Mouse (Mus musculus) heart, postnatal 36 days (tissue): ENCODE results near the gene Rnf40. TPM values are rescaled to one million over a fixed set of nuclear protein-coding genes. Genes with fewer than 3 reads are reported as not detected.

ENCODE experiments used
- DNase-seq, 2 experiments: peaks; one replicate each; pipeline ENCODE4 v3.0.0; 2021 to 2022
- intact Hi-C: fragments of 180-260 bp; cut with DNase I; formaldehyde crosslinking; loops from one replicate; pipeline ENCODE4 v1.15.1; 2025
- total RNA-seq, 2 experiments: library from RNA; stranded (reverse); gene quantifications; 2 replicates each; pipeline ENCODE4 v1.2.3; 2021

Gene Rnf40
- total RNA-seq: 10 to 100 TPM; 42.3 to 43.1 TPM

DNA sequence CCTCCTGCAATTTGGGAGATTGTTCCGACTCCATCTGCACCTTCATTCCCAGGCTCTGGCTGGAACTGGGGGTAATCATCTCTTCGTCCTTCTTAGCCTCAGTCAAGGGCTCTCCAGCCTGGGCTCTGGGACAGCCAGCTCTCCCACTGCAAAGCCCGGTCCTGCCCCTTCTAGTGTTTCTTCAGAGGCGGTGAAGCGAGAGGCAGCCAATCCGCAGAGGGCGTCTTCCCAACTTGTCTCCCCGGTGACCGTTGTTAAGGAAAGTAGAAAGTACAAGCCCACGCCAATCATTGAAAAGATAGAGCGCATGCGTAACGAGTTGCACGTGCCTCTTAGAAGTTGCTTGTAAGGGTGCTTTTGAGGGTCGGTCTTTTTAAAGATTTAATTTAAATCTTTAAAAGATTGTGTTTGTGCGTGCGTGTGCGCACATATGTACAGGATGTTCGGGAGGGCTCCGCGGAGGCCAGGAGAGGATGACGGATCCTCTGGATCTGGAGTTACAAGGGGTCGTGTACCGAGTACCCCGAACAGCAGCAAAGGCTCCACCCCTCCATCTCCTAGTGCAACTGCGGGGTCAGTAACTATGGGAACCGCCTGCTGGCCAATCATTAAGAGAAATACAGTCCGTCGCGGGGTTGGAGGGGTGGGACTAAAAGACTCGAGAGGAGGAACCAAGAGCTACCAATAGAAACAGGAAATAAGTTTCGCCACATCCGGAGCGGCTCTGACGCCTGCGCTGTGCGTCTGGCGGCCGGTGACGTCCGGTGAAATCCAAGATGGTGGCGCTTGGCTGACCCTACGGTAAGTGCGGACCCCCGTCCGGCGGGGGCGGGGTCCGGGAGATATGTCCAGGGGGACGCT, at the start of gene Rnf40, which contains the start of gene Ccdc189:
Rnf40 (plus strand) TSS at position 757 of the 861 bp plus-strand sequence.
Ccdc189 (minus strand) TSS at position 585 of the 861 bp plus-strand sequence.
- intact Hi-C loops: loop anchor here (5.0 kb wide), 1 partner anchor 179 kb away; the partner anchor contains the start of gene Orai3
- peak; percentile 87 to 91 for DNase-seq

GRCm38 (mm10) chr7:127541671-127542070, 46.9 kb upstream of the Rnf40 start:
- intact Hi-C loops: no loop called here

DNA sequence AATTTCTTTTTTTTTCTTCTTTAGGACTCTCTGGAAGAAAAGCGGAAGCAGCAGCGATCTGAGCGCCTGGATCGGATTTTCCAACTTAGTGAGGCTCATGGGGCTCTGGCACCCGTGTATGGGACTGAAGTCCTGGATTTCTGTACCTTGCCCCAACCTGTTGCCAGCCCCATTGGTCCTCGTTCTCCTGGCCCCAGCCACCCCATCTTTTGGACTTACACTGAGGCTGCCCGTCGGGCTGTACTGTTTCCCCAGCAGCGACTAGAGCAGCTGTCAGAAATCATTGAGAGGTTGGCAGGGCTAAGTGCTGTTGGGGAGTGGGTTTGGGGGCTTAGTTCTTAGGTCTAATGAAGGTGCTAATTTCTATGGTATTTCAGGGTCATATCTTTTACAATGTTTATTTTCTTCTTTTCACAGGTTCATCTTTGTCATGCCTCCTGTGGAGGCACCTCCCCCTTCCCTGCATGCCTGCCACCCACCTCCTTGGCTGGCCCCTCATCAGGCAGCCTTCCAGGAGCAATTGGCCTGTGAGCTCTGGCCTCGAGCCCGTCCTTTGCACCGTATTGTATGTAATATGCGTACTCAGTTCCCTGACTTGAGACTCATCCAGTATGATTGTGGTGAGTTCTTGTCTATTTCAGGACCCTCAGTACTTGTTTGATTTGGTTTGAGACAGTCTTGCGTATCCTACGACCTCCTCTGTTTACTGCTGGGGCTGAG, 39.3 kb upstream of the Rnf40 start:
- peak; percentile 65 to 68 for DNase-seq

More at GRCm38 (mm10) chr7:127541671-127542070, 46.9 kb upstream of the Rnf40 start:
- peak; percentile 33 to 42 for DNase-seq

GRCm38 (mm10) chr7:127551558-127551957, 37.0 kb upstream of the Rnf40 start:
- DNase-seq: no peak
- intact Hi-C loops: loop anchor here (5.0 kb wide), 1 partner anchor 34 kb away; the partner anchor contains the start of gene Gm42715

More for the DNA sequence above, 39.3 kb upstream of the Rnf40 start:
- intact Hi-C loops: no loop called here

- intact Hi-C loops: no loop called here
- DNase-seq: no peak
Observed at GRCm38 (mm10) chr7:127560580-127560979, 28.0 kb upstream of the Rnf40 start.

GRCm38 (mm10) chr7:127561340-127561858, 27.2 kb upstream of the Rnf40 start, which contains the start of gene Tmem265:
TSS of gene Tmem265 (plus strand) at chr7:127561390.
- no peak for DNase-seq
- intact Hi-C loops: no loop called here

DNA sequence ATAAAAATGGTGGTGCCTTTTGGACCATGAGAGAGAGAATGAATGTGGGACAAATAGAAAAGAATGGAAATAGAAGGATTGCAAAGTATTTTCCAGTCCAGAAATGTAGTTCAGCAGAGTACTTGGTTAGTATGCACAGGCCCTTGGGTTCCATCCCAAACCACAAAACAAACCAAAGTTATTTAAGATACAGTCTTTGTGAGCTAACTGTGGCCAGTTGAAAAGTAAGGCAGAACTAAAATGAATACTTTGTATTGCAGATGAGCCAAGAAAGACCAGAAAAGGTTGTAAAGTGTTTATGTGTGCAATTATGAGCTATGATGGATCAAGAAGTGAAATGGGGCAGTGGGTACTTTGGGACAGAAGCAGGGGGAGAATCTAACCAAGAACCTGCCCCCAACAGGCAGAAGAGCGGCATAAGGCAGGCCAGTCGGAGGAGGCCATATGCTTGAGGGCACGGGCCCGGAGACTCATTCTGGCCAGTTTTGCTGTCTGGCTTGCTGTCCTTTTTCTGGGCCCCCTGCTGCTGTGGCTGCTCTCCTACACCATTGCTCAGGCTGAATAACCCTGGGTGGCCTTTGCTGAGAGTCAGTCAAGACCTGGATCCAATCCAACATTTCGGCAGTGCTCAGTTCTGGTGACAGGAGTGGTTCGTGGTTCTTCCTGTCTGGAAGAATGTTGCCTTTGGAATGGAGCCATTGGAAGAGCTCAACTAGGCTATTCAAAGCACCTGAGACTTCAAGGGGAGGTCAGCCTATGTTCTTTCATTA, 24.0 kb upstream of the Rnf40 start:
- intact Hi-C loops: no loop called here
- no peak for DNase-seq

DNA sequence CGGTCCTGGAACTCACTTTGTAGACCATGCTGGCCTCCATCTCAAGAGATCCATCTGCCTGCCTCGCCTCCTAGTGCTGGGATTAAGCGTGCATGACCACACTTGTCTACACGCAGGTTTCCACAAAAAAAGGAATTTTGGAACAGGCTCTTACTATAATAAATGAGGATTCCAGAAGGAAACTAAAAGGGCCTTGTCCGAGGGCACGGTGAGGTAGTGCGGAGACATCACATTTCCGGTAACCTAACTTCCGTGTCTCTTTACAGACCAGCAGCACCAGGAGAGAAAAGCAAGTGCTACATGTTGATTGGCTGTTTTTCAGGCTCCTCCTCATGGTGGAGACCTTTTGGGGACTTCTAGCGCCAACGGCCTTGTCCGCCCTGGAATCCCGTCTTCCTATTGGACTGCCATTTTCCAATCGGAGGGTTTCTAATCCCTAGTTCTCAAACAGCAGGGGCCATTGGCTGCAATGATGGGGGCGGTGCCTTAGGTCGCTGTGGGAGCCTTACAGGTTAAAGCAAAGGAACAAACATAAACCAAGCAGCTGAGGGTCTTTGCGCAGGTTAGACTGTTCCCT, 15.6 kb upstream of the Rnf40 start, which contains the start of gene Phkg2:
Phkg2 (plus strand) TSS at position 446 of the 577 bp plus-strand sequence.
- intact Hi-C loops: no loop called here
- peak; percentile 83 to 87 for DNase-seq

GRCm38 (mm10) chr7:127573503-127574008, 15.0 kb upstream of the Rnf40 start:
- peak in 1 of 2 experiments; percentile 33 for DNase-seq
- intact Hi-C loops: no loop called here

DNA sequence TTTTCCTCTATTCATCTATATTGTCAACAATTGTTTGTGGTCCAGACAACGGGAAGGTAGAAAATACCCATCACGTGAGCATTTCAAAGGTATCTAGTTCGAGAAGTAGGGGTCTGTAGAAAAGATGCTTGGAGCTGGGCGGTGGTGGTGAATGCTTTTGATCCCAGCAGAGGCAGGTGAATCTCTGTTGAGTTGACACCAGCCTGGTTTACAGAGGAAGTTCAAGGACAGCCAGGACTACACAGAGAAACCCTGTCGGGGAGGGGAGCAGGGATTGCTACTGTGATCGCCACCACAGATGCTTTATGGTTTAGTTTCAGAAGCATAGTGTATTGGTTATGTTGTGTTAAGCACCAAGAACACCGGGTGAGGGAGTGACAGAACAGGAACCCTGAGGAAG, 14.5 kb upstream of the Rnf40 start:
- DNase-seq: no peak
- intact Hi-C loops: no loop called here

- intact Hi-C loops: no loop called here
Observed at GRCm38 (mm10) chr7:127583260-127583659, 5.3 kb upstream of the Rnf40 start.

DNA sequence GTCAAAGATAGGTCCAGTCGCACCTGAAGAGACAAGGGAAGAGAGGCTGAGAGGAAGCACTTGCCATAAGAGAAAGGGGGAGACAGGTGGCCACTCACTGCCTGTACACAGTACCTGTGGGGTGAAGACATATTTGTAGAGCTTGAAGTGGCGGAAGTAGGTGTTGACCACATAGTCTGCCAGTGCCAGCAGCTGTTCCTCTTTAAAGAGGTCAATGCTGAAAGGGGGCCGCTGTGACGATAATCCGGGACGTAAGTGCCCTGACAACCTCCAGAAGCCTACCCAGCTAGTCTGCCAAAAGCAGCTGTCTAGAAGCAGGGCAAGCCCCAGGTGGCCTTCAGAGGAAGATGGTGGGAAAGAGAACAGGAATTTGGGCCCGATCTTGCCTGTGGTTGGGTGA, 3.5 kb upstream of the Rnf40 start:
- intact Hi-C loops: loop anchor here (5.0 kb wide), 1 partner anchor 182 kb away; the partner anchor contains the start of gene Orai3
- DNase-seq: no peak

More at GRCm38 (mm10) chr7:127583260-127583659, 5.3 kb upstream of the Rnf40 start:
- DNase-seq: no peak

DNA sequence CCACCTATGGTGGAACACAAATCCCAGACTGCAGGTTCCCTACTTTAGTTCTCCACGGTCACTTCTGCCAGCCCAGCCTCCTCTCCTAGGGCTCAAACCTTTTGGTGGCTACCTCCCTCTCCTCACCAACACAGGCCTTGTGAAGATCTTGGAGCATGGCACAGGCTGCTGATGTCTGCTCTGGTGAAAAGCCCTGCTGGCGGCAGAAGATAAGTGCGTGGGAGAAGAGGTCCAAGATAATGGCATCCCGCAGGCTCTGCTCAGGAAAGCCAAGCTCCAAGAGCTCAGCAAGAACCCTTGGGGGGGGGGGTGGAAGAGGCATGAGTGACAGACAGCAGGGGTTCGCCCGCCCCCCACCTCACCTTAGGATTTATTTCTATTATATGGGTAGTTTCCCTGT, 2.4 kb upstream of the Rnf40 start:
- intact Hi-C loops: loop anchor here (5.0 kb wide), 1 partner anchor 181 kb away; the partner anchor contains the start of gene Orai3
- no peak for DNase-seq

- intact Hi-C loops: loop anchor here (5.0 kb wide), 1 partner anchor 180 kb away; the partner anchor contains the start of gene Orai3
- no peak for DNase-seq
Observed at GRCm38 (mm10) chr7:127587196-127587595, 1.4 kb upstream of the Rnf40 start.

- intact Hi-C loops: loop anchor here (5.0 kb wide), 1 partner anchor 178 kb away; the partner anchor contains the start of gene Orai3
Observed at GRCm38 (mm10) chr7:127588901-127589300, 334 bp downstream of the Rnf40 start.

DNA sequence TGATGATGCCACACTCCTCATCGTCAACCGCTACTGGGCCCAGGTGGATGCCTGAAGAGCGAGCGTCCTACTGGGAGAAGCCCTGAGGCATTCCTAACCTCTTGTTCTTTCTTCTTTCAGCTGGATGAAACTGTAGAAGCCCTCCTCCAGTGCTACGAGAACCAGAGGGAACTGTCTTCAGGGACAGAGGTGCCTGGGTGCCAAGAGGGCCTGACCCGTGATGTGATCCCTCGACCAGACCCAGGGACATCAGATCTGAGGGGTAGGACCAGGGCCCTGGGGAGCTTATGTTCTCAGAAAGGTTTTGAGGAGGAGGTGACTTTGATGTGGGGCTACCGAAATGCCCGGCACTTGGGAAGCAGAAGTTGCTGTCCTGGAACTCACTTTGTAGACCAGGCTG, 1.1 kb downstream of the Rnf40 start:
- DNase-seq: no peak
- intact Hi-C loops: loop anchor here (5.0 kb wide), 1 partner anchor 178 kb away; the partner anchor contains the start of gene Orai3

More at GRCm38 (mm10) chr7:127588901-127589300, 334 bp downstream of the Rnf40 start:
- DNase-seq: no peak

- intact Hi-C loops: no loop called here
- no peak for DNase-seq
Observed at GRCm38 (mm10) chr7:127591108-127591507, 2.5 kb downstream of the Rnf40 start.

DNA sequence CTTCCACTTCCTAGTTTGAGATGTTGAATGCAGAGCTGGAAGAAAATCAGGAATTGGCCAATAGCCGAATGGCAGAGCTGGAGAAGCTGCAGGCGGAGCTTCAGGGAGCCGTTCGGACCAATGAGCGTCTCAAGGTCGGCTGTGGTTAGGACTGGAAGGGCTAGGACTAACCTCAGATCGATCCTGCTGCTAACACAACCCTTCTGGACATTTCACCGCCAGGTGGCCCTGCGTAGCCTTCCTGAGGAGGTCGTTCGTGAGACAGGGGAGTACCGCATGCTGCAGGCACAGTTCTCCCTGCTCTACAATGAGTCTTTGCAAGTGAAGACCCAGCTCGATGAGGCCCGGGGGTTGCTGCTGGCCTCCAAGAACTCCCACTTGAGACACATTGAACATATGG, 4.0 kb downstream of the Rnf40 start:
- intact Hi-C loops: no loop called here
- DNase-seq: no peak

- intact Hi-C loops: no loop called here
Observed at GRCm38 (mm10) chr7:127596747-127597146, 8.2 kb downstream of the Rnf40 start.

More at GRCm38 (mm10) chr7:127596747-127597146, 8.2 kb downstream of the Rnf40 start:
- DNase-seq: no peak
